Mouse (Mus musculus): ENCODE measurements at regions not wholly inside any gene's neighbourhood (a gene's known extent, or its start where the extent isn't known, plus 50 kb on each side); places are given as distances from the start of the nearest gene placed in this dataset.

- no peaks in the 10 kb centered on the region for H3K9me3 ChIP-seq (replicated peaks; ENCODE audit: control insufficient read depth, low read length)
- no peaks in the 10 kb centered on the region for H3K36me3 ChIP-seq (ENCODE audit: control insufficient read depth, insufficient read depth)
- H3K4me3 ChIP-seq (ENCODE audit: low read length), result no peak overlapping the region
- WGBS, result 15% methylated on average over 11 of the region's 11 CpGs
- peak overlapping the region; percentile 33 for H3K27ac ChIP-seq (ENCODE audit: low read length)
- peak overlapping the region; percentile 33 for H3K4me2 ChIP-seq (ENCODE audit: low read depth, low read length)
- ATAC-seq (replicated peaks; ENCODE audit: extremely low read depth, insufficient read depth, low FRiP score), result peak; percentile 67
- no peaks in the 10 kb centered on the region for H3K27me3 ChIP-seq (ENCODE audit: control insufficient read depth, insufficient read depth, low read length)
- H3K4me1 ChIP-seq (ENCODE audit: control insufficient read depth, insufficient read depth, low read length), result peaks cover 14% of the 10 kb centered on the region
- H3K9ac ChIP-seq (ENCODE audit: low read length), result no peak overlapping the region
These were observed 134.6 kb upstream of the Cdkn2b start for GRCm38 (mm10) chr4:89445214-89446155.

GRCm38 (mm10) chr4:89442526-89442925 lies 131.7 kb upstream of the Cdkn2b start:
- Histone ChIP-seq H3K4me2 (ENCODE audit: low read depth, low read length) (no peak overlapping the region), H3K27ac (ENCODE audit: low read length) (no peak overlapping the region), H3K9ac (ENCODE audit: low read length) (no peak overlapping the region), H3K36me3 (ENCODE audit: control insufficient read depth, insufficient read depth) (no peaks in the 10 kb centered on the region), H3K27me3 (ENCODE audit: control insufficient read depth, insufficient read depth, low read length) (no peaks in the 10 kb centered on the region), H3K4me1 (ENCODE audit: control insufficient read depth, insufficient read depth, low read length) (peaks cover 14% of the 10 kb centered on the region), H3K4me3 (ENCODE audit: low read length) (no peak overlapping the region), H3K9me3 (replicated peaks; ENCODE audit: control insufficient read depth, low read length) (no peaks in the 10 kb centered on the region)
- 53% methylated on average over 1 of the region's 1 CpGs for WGBS
- no peak for ATAC-seq (replicated peaks; ENCODE audit: extremely low read depth, insufficient read depth, low FRiP score)

GRCm38 (mm10) chr4:89440821-89441220 lies 130.0 kb upstream of the Cdkn2b start:
- no peaks in the 10 kb centered on the region for H3K27me3 ChIP-seq (ENCODE audit: control insufficient read depth, insufficient read depth, low read length)
- H3K4me1 ChIP-seq (ENCODE audit: control insufficient read depth, insufficient read depth, low read length), result peaks cover 8% of the 10 kb centered on the region
- no peaks in the 10 kb centered on the region for H3K36me3 ChIP-seq (ENCODE audit: control insufficient read depth, insufficient read depth)
- H3K4me3 ChIP-seq (ENCODE audit: low read length), result no peak overlapping the region
- no peak overlapping the region for H3K9ac ChIP-seq (ENCODE audit: low read length)
- H3K4me2 ChIP-seq (ENCODE audit: low read depth, low read length), result no peak overlapping the region
- 62% methylated on average over 3 of the region's 3 CpGs for WGBS
- ATAC-seq (replicated peaks; ENCODE audit: extremely low read depth, insufficient read depth, low FRiP score), result no peak
- no peak overlapping the region for H3K27ac ChIP-seq (ENCODE audit: low read length)
- no peaks in the 10 kb centered on the region for H3K9me3 ChIP-seq (replicated peaks; ENCODE audit: control insufficient read depth, low read length)

- Histone ChIP-seq H3K36me3 (ENCODE audit: control insufficient read depth, insufficient read depth) (no peaks in the 10 kb centered on the region), H3K27me3 (ENCODE audit: control insufficient read depth, insufficient read depth, low read length) (no peaks in the 10 kb centered on the region), H3K9me3 (replicated peaks; ENCODE audit: control insufficient read depth, low read length) (no peaks in the 10 kb centered on the region), H3K4me3 (ENCODE audit: low read length) (no peak overlapping the region), H3K9ac (ENCODE audit: low read length) (no peak overlapping the region), H3K4me2 (ENCODE audit: low read depth, low read length) (no peak overlapping the region), H3K4me1 (ENCODE audit: control insufficient read depth, insufficient read depth, low read length) (peaks cover 3% of the 10 kb centered on the region), H3K27ac (ENCODE audit: low read length) (no peak overlapping the region)
- WGBS, result 67% methylated on average over 4 of the region's 4 CpGs
- ATAC-seq (replicated peaks; ENCODE audit: extremely low read depth, insufficient read depth, low FRiP score), result no peak
These were observed 129.5 kb upstream of the Cdkn2b start for GRCm38 (mm10) chr4:89440326-89440725.

- H3K27me3 ChIP-seq (ENCODE audit: control insufficient read depth, insufficient read depth, low read length), result no peaks in the 10 kb centered on the region
- no peaks in the 10 kb centered on the region for H3K9me3 ChIP-seq (replicated peaks; ENCODE audit: control insufficient read depth, low read length)
- H3K4me2 ChIP-seq (ENCODE audit: low read depth, low read length), result no peak overlapping the region
- no peak overlapping the region for H3K4me3 ChIP-seq (ENCODE audit: low read length)
- 83% methylated on average over 2 of the region's 2 CpGs for WGBS
- ATAC-seq (replicated peaks; ENCODE audit: extremely low read depth, insufficient read depth, low FRiP score), result no peak
- no peak overlapping the region for H3K27ac ChIP-seq (ENCODE audit: low read length)
- H3K4me1 ChIP-seq (ENCODE audit: control insufficient read depth, insufficient read depth, low read length), result no peaks in the 10 kb centered on the region
- H3K36me3 ChIP-seq (ENCODE audit: control insufficient read depth, insufficient read depth), result no peaks in the 10 kb centered on the region
- H3K9ac ChIP-seq (ENCODE audit: low read length), result no peak overlapping the region
These were observed 127.8 kb upstream of the Cdkn2b start for GRCm38 (mm10) chr4:89438665-89439064.

GRCm38 (mm10) chr4:89436764-89437163 lies 125.9 kb upstream of the Cdkn2b start:
- 73% methylated on average over 3 of the region's 3 CpGs for WGBS
- Histone ChIP-seq H3K4me3 (ENCODE audit: low read length) (no peak overlapping the region), H3K27ac (ENCODE audit: low read length) (no peak overlapping the region), H3K27me3 (ENCODE audit: control insufficient read depth, insufficient read depth, low read length) (no peaks in the 10 kb centered on the region), H3K4me1 (ENCODE audit: control insufficient read depth, insufficient read depth, low read length) (no peaks in the 10 kb centered on the region), H3K9ac (ENCODE audit: low read length) (no peak overlapping the region), H3K9me3 (replicated peaks; ENCODE audit: control insufficient read depth, low read length) (no peaks in the 10 kb centered on the region), H3K4me2 (ENCODE audit: low read depth, low read length) (no peak overlapping the region), H3K36me3 (ENCODE audit: control insufficient read depth, insufficient read depth) (no peaks in the 10 kb centered on the region)
- ATAC-seq (replicated peaks; ENCODE audit: extremely low read depth, insufficient read depth, low FRiP score), result no peak

- Histone ChIP-seq H3K9me3 (replicated peaks; ENCODE audit: control insufficient read depth, low read length) (no peaks in the 10 kb centered on the region), H3K36me3 (ENCODE audit: control insufficient read depth, insufficient read depth) (no peaks in the 10 kb centered on the region), H3K9ac (ENCODE audit: low read length) (no peak overlapping the region), H3K4me2 (ENCODE audit: low read depth, low read length) (no peak overlapping the region), H3K4me1 (ENCODE audit: control insufficient read depth, insufficient read depth, low read length) (no peaks in the 10 kb centered on the region), H3K27me3 (ENCODE audit: control insufficient read depth, insufficient read depth, low read length) (no peaks in the 10 kb centered on the region), H3K27ac (ENCODE audit: low read length) (no peak overlapping the region), H3K4me3 (ENCODE audit: low read length) (no peak overlapping the region)
- ATAC-seq (replicated peaks; ENCODE audit: extremely low read depth, insufficient read depth, low FRiP score), result no peak
- 49% methylated on average over 3 of the region's 3 CpGs for whole genome bisulfite sequencing
These were observed 123.3 kb upstream of the Cdkn2b start for GRCm38 (mm10) chr4:89434152-89434551.

- Histone ChIP-seq H3K9ac (ENCODE audit: low read length) (no peak overlapping the region), H3K9me3 (replicated peaks; ENCODE audit: control insufficient read depth, low read length) (no peaks in the 10 kb centered on the region), H3K4me3 (ENCODE audit: low read length) (no peak overlapping the region), H3K4me2 (ENCODE audit: low read depth, low read length) (no peak overlapping the region), H3K27me3 (ENCODE audit: control insufficient read depth, insufficient read depth, low read length) (no peaks in the 10 kb centered on the region), H3K27ac (ENCODE audit: low read length) (no peak overlapping the region), H3K36me3 (ENCODE audit: control insufficient read depth, insufficient read depth) (no peaks in the 10 kb centered on the region), H3K4me1 (ENCODE audit: control insufficient read depth, insufficient read depth, low read length) (no peaks in the 10 kb centered on the region)
- ATAC-seq (replicated peaks; ENCODE audit: extremely low read depth, insufficient read depth, low FRiP score), result no peak
- WGBS, result 46% methylated on average over 5 of the region's 5 CpGs
These were observed 122.7 kb upstream of the Cdkn2b start for GRCm38 (mm10) chr4:89433528-89433927.

- no peaks in the 10 kb centered on the region for H3K36me3 ChIP-seq (ENCODE audit: control insufficient read depth, insufficient read depth)
- WGBS, result 64% methylated on average over 6 of the region's 6 CpGs
- peaks cover 2% of the 10 kb centered on the region for H3K4me1 ChIP-seq (ENCODE audit: control insufficient read depth, insufficient read depth, low read length)
- no peak overlapping the region for H3K27ac ChIP-seq (ENCODE audit: low read length)
- no peak for ATAC-seq (replicated peaks; ENCODE audit: extremely low read depth, insufficient read depth, low FRiP score)
- no peak overlapping the region for H3K9ac ChIP-seq (ENCODE audit: low read length)
- no peaks in the 10 kb centered on the region for H3K27me3 ChIP-seq (ENCODE audit: control insufficient read depth, insufficient read depth, low read length)
- no peak overlapping the region for H3K4me3 ChIP-seq (ENCODE audit: low read length)
- no peak overlapping the region for H3K4me2 ChIP-seq (ENCODE audit: low read depth, low read length)
- no peaks in the 10 kb centered on the region for H3K9me3 ChIP-seq (replicated peaks; ENCODE audit: control insufficient read depth, low read length)
These were observed 120.7 kb upstream of the Cdkn2b start for GRCm38 (mm10) chr4:89431520-89431919.

All from heart, embryonic 16.5 days (tissue).